Mouse (Mus musculus) kidney, postnatal 10 days (tissue): Measurements from ENCODE around the gene Fam69b.

Experiments used
- DNase-seq: peaks from one replicate; pipeline ENCODE4 v3.0.0; 2021; ENCODE audit warnings: mixed read lengths

Fam69b gene

GRCm38 (mm10) chr2:26628792-26629437 lies 658 bp downstream of the Fam69b start:
- DNase-seq = no peak

GRCm38 (mm10) chr2:26632541-26633395 lies 4.5 kb downstream of the Fam69b start:
- DNase-seq = no peak

- DNase-seq = no peak
These were observed 5.8 kb downstream of the Fam69b start for GRCm38 (mm10) chr2:26633953-26634530.

- DNase-seq = peak; percentile 60
These were observed 6.6 kb downstream of the Fam69b start for GRCm38 (mm10) chr2:26634629-26635488.

- DNase-seq = no peak
These were observed 7.5 kb downstream of the Fam69b start for GRCm38 (mm10) chr2:26635489-26636324.

- no peak for DNase-seq
These were observed 8.0 kb downstream of the Fam69b start for GRCm38 (mm10) chr2:26636325-26636635.

- no peak for DNase-seq
These were observed 9.2 kb downstream of the Fam69b start for GRCm38 (mm10) chr2:26637316-26637932.

- DNase-seq = no peak
These were observed 9.8 kb downstream of the Fam69b start for GRCm38 (mm10) chr2:26638039-26638438.

- DNase-seq = no peak
These were observed 10.3 kb downstream of the Fam69b start for GRCm38 (mm10) chr2:26638572-26638971.

- DNase-seq = peak; percentile 58
These were observed 10.8 kb downstream of the Fam69b start for GRCm38 (mm10) chr2:26639083-26639482.

- peak; percentile 100 for DNase-seq
These were observed 11.9 kb downstream of the Fam69b start for GRCm38 (mm10) chr2:26639838-26640830.

GRCm38 (mm10) chr2:26641006-26641647 lies 12.9 kb downstream of the Fam69b start:
- no peak for DNase-seq

GRCm38 (mm10) chr2:26643942-26644341 lies 15.7 kb downstream of the Fam69b start:
- DNase-seq = peak; percentile 44

- peak; percentile 86 for DNase-seq
These were observed 18.5 kb downstream of the Fam69b start for GRCm38 (mm10) chr2:26646643-26647293.

GRCm38 (mm10) chr2:26654687-26655086 lies 26.4 kb downstream of the Fam69b start:
- DNase-seq = no peak

- no peak for DNase-seq
These were observed 29.2 kb downstream of the Fam69b start for GRCm38 (mm10) chr2:26657426-26657825.

- DNase-seq = peak; percentile 36
These were observed 33.0 kb downstream of the Fam69b start for GRCm38 (mm10) chr2:26661143-26661752.

GRCm38 (mm10) chr2:26661768-26662508 lies 33.7 kb downstream of the Fam69b start:
- no peak for DNase-seq
